Mouse (Mus musculus): ENCODE measurements at regions not wholly inside any gene's neighbourhood (a gene's known extent, or its start where the extent isn't known, plus 50 kb on each side); places are given as distances from the start of the nearest gene placed in this dataset.
A peak's percentile ranks its signal among the peaks of the same experiment; 100 is the strongest.

GRCm38 (mm10) chr3:21995566-21996391 is 80.7 kb upstream of the Tbl1xr1 start (continued):
- TF ChIP-seq MYB (IDR thresholded peaks at IDR 0.05; ENCODE audit: low read depth, low read length) (peak; percentile 74), USF1 (IDR thresholded peaks at IDR 0.05; ENCODE audit: low read depth, low read length) (no peak), HCFC1 (IDR thresholded peaks at IDR 0.05; ENCODE audit: low read depth, low read length) (peak; percentile 41; the same call in 1 of the 2 replicates), CHD2 (IDR thresholded peaks at IDR 0.05; ENCODE audit: low read length) (peak; percentile 58)

- Histone ChIP-seq H3K9me3 (replicated peaks; ENCODE audit: insufficient read depth, low read length) (no peaks in the 10 kb centered on the region), H3K9ac (ENCODE audit: control insufficient read depth, low read depth, low read length, poor library complexity, severe bottlenecking) (no peak overlapping the region), H3K79me2 (ENCODE audit: control insufficient read depth, insufficient read depth, low read length, poor library complexity) (no peaks in the 10 kb centered on the region; the same call in 1 of the 2 replicates), H3K4me3 (ENCODE audit: control insufficient read depth in 1 of 2, insufficient read depth in 1 of 2, low read depth in 2 of 2, low read length in 2 of 2) (no peak overlapping the region), H3K27me3 (ENCODE audit: control insufficient read depth in 1 of 2, insufficient read depth in 2 of 2, low read length in 2 of 2) (no peaks in the 10 kb centered on the region), H3K36me3 (ENCODE audit: control insufficient read depth in 1 of 2, insufficient read depth in 2 of 2, low read length in 2 of 2) (peaks cover 0 to 20% of the 10 kb centered on the region in 2 experiments; a peak in 2 of 4 replicates), H3K4me1 (ENCODE audit: control insufficient read depth in 1 of 2, insufficient read depth in 2 of 2, low read length in 2 of 2) (peaks cover 7 to 30% of the 10 kb centered on the region in 2 experiments), H3K27ac (ENCODE audit: control insufficient read depth, low read depth, low read length) (no peak overlapping the region)
- DNase-seq (ENCODE audit: low read depth, low spot score), result no peak
- TF ChIP-seq EP300 (IDR thresholded peaks at IDR 0.05; ENCODE audit: low read depth in 1 of 2, low read length in 2 of 2) (0 out of 4 replicates have a peak, but pooled peaks of 1 of the 2 experiments have one; percentile 9), MXI1 (IDR thresholded peaks at IDR 0.05; ENCODE audit: low read depth, low read length) (no peak), BHLHE40 (IDR thresholded peaks at IDR 0.05; ENCODE audit: borderline replicate concordance, low read depth, low read length) (peak; percentile 39; the same call in 1 of the 2 replicates), ETS1 (IDR thresholded peaks at IDR 0.05; ENCODE audit: low read depth, low read length) (0 out of 2 replicates have a peak, but pooled peaks have one; percentile 14)
Measured at GRCm38 (mm10) chr3:21997387-21997786, 79.1 kb upstream of the Tbl1xr1 start.

DNA sequence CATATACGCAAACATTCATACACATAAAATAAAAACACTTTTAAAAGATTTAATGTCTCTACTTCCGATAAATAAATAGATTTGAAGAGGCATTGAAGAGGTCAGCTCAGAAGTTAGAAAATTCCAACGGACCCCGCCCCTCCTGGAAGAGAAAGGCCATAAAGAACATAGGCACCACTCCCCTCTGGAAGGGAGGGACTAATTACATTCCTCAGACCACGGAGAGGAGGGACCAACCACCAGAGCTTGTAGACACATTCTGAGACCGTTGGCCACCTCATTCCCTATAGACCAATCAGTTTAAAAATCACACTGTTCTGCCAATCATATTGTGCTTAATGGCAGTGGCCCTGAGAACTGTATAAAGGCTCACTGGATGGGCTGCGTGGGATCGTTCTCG is 71.0 kb upstream of the Tbl1xr1 start:
- H3K27me3 ChIP-seq (ENCODE audit: control insufficient read depth in 1 of 2, insufficient read depth in 2 of 2, low read length in 2 of 2), result no peaks in the 10 kb centered on the region
- TF ChIP-seq ZC3H11A (IDR thresholded peaks at IDR 0.05; ENCODE audit: low read depth, low read length), result no peak
- no peak for TF ChIP-seq POLR2AphosphoS2 (IDR thresholded peaks at IDR 0.05; ENCODE audit: low read length)
- no peak for TF ChIP-seq ELF1 (IDR thresholded peaks at IDR 0.05; ENCODE audit: low read depth, low read length)
- TF ChIP-seq MAX (IDR thresholded peaks at IDR 0.05; ENCODE audit: low read length), result no peak
- TF ChIP-seq ZKSCAN1 (IDR thresholded peaks at IDR 0.05; ENCODE audit: low read depth, low read length), result no peak
- TF ChIP-seq KAT2A (conservative IDR thresholded peaks at IDR 0.05; ENCODE audit: low read depth, low read length), result no peak
- TF ChIP-seq MEF2A (IDR thresholded peaks at IDR 0.05; ENCODE audit: extremely low read depth, insufficient replicate concordance, low read depth, low read length, poor library complexity, severe bottlenecking), result no peak
- no peak for TF ChIP-seq JUND (IDR thresholded peaks at IDR 0.05; ENCODE audit: low read depth, low read length)
- TF ChIP-seq E2F4 (IDR thresholded peaks at IDR 0.05; ENCODE audit: borderline replicate concordance, low read depth, low read length), result no peak
- no peak for TF ChIP-seq RAD21 (IDR thresholded peaks at IDR 0.05; ENCODE audit: low read depth, low read length)
- no peak for TF ChIP-seq HCFC1 (IDR thresholded peaks at IDR 0.05; ENCODE audit: low read depth, low read length)
- no peak for TF ChIP-seq EP300 (IDR thresholded peaks at IDR 0.05; ENCODE audit: low read depth in 1 of 2, low read length in 2 of 2)
- TF ChIP-seq TAL1 (IDR thresholded peaks at IDR 0.05; ENCODE audit: low read length), result no peak
- no peak for TF ChIP-seq POLR2AphosphoS5 (IDR thresholded peaks at IDR 0.05; ENCODE audit: borderline replicate concordance, low read depth, low read length)
- no peak for TF ChIP-seq ZNF384 (IDR thresholded peaks at IDR 0.05; ENCODE audit: low read depth, low read length)
- no peak for TF ChIP-seq GATA1 (IDR thresholded peaks at IDR 0.05; ENCODE audit: low read depth, low read length)
- TF ChIP-seq POLR2A (IDR thresholded peaks at IDR 0.05; ENCODE audit: control insufficient read depth in 1 of 2, insufficient read depth in 1 of 2, low read depth in 1 of 2, low read length in 2 of 2, poor library complexity in 1 of 2), result no peak
- TF ChIP-seq CHD1 (IDR thresholded peaks at IDR 0.05; ENCODE audit: low read depth, low read length), result no peak
- H3K79me2 ChIP-seq (ENCODE audit: control insufficient read depth, insufficient read depth, low read length, poor library complexity), result no peaks in the 10 kb centered on the region; the same call in 1 of the 2 replicates
- no peaks in the 10 kb centered on the region for H3K9me3 ChIP-seq (replicated peaks; ENCODE audit: insufficient read depth, low read length)
- no peak overlapping the region for H3K9ac ChIP-seq (ENCODE audit: control insufficient read depth, low read depth, low read length, poor library complexity, severe bottlenecking)
- DNase-seq (ENCODE audit: low read depth, low spot score), result no peak
- no peak overlapping the region for H3K4me3 ChIP-seq (ENCODE audit: control insufficient read depth in 1 of 2, insufficient read depth in 1 of 2, low read depth in 2 of 2, low read length in 2 of 2)
- H3K27ac ChIP-seq (ENCODE audit: control insufficient read depth, low read depth, low read length), result no peak overlapping the region
- peaks cover 0 to 16% of the 10 kb centered on the region in 2 experiments; a peak in 2 of 4 replicates for H3K36me3 ChIP-seq (ENCODE audit: control insufficient read depth in 1 of 2, insufficient read depth in 2 of 2, low read length in 2 of 2)
- peaks cover 4% of the 10 kb centered on the region in 2 experiments; a peak in 3 of 4 replicates for H3K4me1 ChIP-seq (ENCODE audit: control insufficient read depth in 1 of 2, insufficient read depth in 2 of 2, low read length in 2 of 2)

Data from MEL (cell line).